Mouse (Mus musculus) forebrain, embryonic 10.5 days (tissue): ENCODE measurements around the gene Bcl2l11. TPM values are rescaled to one million over a fixed set of nuclear protein-coding genes. Genes with fewer than 3 reads are reported as not detected.
A peak's percentile ranks its signal among the peaks of the same experiment; 100 is the strongest.

Experiments
- DNase-seq: peaks from one replicate; pipeline ENCODE4 v3.0.0-alpha.2; 2017; ENCODE audit warnings: low spot score; ENCODE audit errors: extremely low spot score
- H3K27ac ChIP-seq: fragments of 300-500 bp; sonication (generic); 2 replicates; pipeline ENCODE4 v1.5.1; 2016; ENCODE audit warnings: mild to moderate bottlenecking
- H3K27me3 ChIP-seq: fragments of 300-500 bp; sonication (generic); 2 replicates; pipeline ENCODE4 v1.6.1; 2016; ENCODE audit warnings: mild to moderate bottlenecking; ENCODE audit not compliant: poor library complexity, severe bottlenecking
- H3K36me3 ChIP-seq: fragments of 300-500 bp; sonication (generic); replicated peaks from 2 replicates; pipeline ENCODE4 v1.6.1; 2016; ENCODE audit warnings: mild to moderate bottlenecking, moderate library complexity
- H3K4me1 ChIP-seq: fragments of 300-500 bp; sonication (generic); 2 replicates; pipeline ENCODE4 v1.6.1; 2016
- H3K4me3 ChIP-seq: fragments of 300-500 bp; sonication (generic); 2 replicates; pipeline ENCODE4 v1.5.1; 2016; ENCODE audit warnings: mild to moderate bottlenecking, moderate library complexity
- H3K9me3 ChIP-seq: fragments of 300-500 bp; sonication (generic); 2 replicates; pipeline ENCODE4 v1.6.1; 2016; ENCODE audit warnings: mild to moderate bottlenecking, moderate library complexity
- WGBS: fragments of 180-500 bp; shearing (Covaris S2); methylation state at CpG from one replicate; pipeline ENCODE4 v1.1.7; 2016; 5-methylcytosine and 5-hydroxymethylcytosine counted together
- polyA plus RNA-seq: library from polyadenylated mRNA; unstranded; fragments of >200 nt; fragmentation: Nextera tagmentation; extraction: Ambion mirVana; gene quantifications from 2 replicates; pipeline ENCODE4 v1.2.1, GENCODE M21; 2016

The Bcl2l11 gene
- polyA plus RNA-seq = 22.1 and 26.3 TPM in 2 replicates

- WGBS = under 1% methylated on average over 76 of the region's 76 CpGs
- DNase-seq = peak; percentile 95
- peaks cover 45% of the 10 kb centered on the region for H3K27me3 ChIP-seq
- H3K4me1 ChIP-seq = peaks cover 79% of the 10 kb centered on the region
- H3K9me3 ChIP-seq = no peaks in the 10 kb centered on the region
- peaks cover 19% of the 10 kb centered on the region for H3K36me3 ChIP-seq
- H3K27ac ChIP-seq = peak within 1 kb of the TSS; percentile 98
- H3K4me3 ChIP-seq = peak within 1 kb of the TSS; percentile 82
Measured at GRCm38 (mm10) chr2:128125635-128126470, at the start of gene Bcl2l11. Gene Bcl2l11, plus strand, starts transcription at chr2:128126038.

GRCm38 (mm10) chr2:128076936-128077335, 48.9 kb upstream of the Bcl2l11 start:
- no peak overlapping the region for H3K27ac ChIP-seq
- no peaks in the 10 kb centered on the region; the same call in 1 of the 2 replicates for H3K27me3 ChIP-seq
- peaks cover 20% of the 10 kb centered on the region for H3K4me1 ChIP-seq
- DNase-seq = no peak
- H3K9me3 ChIP-seq = no peaks in the 10 kb centered on the region
- H3K4me3 ChIP-seq = no peak overlapping the region
- H3K36me3 ChIP-seq = no peaks in the 10 kb centered on the region
- WGBS = 81% methylated on average over 4 of the region's 4 CpGs

GRCm38 (mm10) chr2:128078859-128079258, 47.0 kb upstream of the Bcl2l11 start:
- no peak for DNase-seq
- Histone ChIP-seq H3K27me3 (no peaks in the 10 kb centered on the region; the same call in 1 of the 2 replicates), H3K27ac (no peak overlapping the region), H3K9me3 (no peaks in the 10 kb centered on the region), H3K4me3 (no peak overlapping the region), H3K36me3 (no peaks in the 10 kb centered on the region), H3K4me1 (peaks cover 21% of the 10 kb centered on the region)
- 43% methylated on average over 5 of the region's 5 CpGs for WGBS

- 67% methylated on average over 6 of the region's 6 CpGs for WGBS
- H3K27ac ChIP-seq = no peak overlapping the region
- no peak overlapping the region for H3K4me3 ChIP-seq
- H3K9me3 ChIP-seq = no peaks in the 10 kb centered on the region
- no peaks in the 10 kb centered on the region for H3K36me3 ChIP-seq
- H3K27me3 ChIP-seq = no peaks in the 10 kb centered on the region; the same call in 1 of the 2 replicates
- no peak for DNase-seq
- peaks cover 23% of the 10 kb centered on the region for H3K4me1 ChIP-seq
Measured at GRCm38 (mm10) chr2:128079316-128079715, 46.5 kb upstream of the Bcl2l11 start.

GRCm38 (mm10) chr2:128083844-128084243, 42.0 kb upstream of the Bcl2l11 start:
- DNase-seq = no peak
- no peak overlapping the region for H3K4me3 ChIP-seq
- H3K9me3 ChIP-seq = no peaks in the 10 kb centered on the region
- no peak overlapping the region for H3K27ac ChIP-seq
- H3K27me3 ChIP-seq = no peaks in the 10 kb centered on the region
- peaks cover 15% of the 10 kb centered on the region for H3K4me1 ChIP-seq
- 61% methylated on average over 3 of the region's 3 CpGs for WGBS
- no peaks in the 10 kb centered on the region for H3K36me3 ChIP-seq

- Histone ChIP-seq H3K27ac (no peak overlapping the region), H3K9me3 (no peaks in the 10 kb centered on the region), H3K4me3 (no peak overlapping the region), H3K27me3 (no peaks in the 10 kb centered on the region), H3K36me3 (no peaks in the 10 kb centered on the region), H3K4me1 (peaks cover 8% of the 10 kb centered on the region)
- no peak for DNase-seq
- 84% methylated on average over 5 of the region's 5 CpGs for WGBS
Measured at GRCm38 (mm10) chr2:128084607-128085006, 41.2 kb upstream of the Bcl2l11 start.

GRCm38 (mm10) chr2:128085481-128085880, 40.4 kb upstream of the Bcl2l11 start:
- no peaks in the 10 kb centered on the region for H3K9me3 ChIP-seq
- no peak overlapping the region for H3K4me3 ChIP-seq
- no peak for DNase-seq
- no peak overlapping the region for H3K27ac ChIP-seq
- H3K36me3 ChIP-seq = no peaks in the 10 kb centered on the region
- WGBS = 100% methylated on average over 1 of the region's 1 CpGs
- no peaks in the 10 kb centered on the region for H3K27me3 ChIP-seq
- H3K4me1 ChIP-seq = peaks cover 3% of the 10 kb centered on the region; the same call in 1 of the 2 replicates

- H3K36me3 ChIP-seq = no peaks in the 10 kb centered on the region
- no peaks in the 10 kb centered on the region for H3K9me3 ChIP-seq
- 84% methylated on average over 14 of the region's 14 CpGs for WGBS
- H3K27ac ChIP-seq = no peak overlapping the region
- no peaks in the 10 kb centered on the region for H3K27me3 ChIP-seq
- H3K4me1 ChIP-seq = peaks cover 10% of the 10 kb centered on the region
- DNase-seq = no peak
- H3K4me3 ChIP-seq = no peak overlapping the region
Measured at GRCm38 (mm10) chr2:128086301-128086886, 39.4 kb upstream of the Bcl2l11 start.

- no peak for DNase-seq
- Histone ChIP-seq H3K27me3 (no peaks in the 10 kb centered on the region), H3K36me3 (no peaks in the 10 kb centered on the region), H3K4me1 (peaks cover 17% of the 10 kb centered on the region), H3K9me3 (no peaks in the 10 kb centered on the region), H3K4me3 (no peak overlapping the region), H3K27ac (no peak overlapping the region)
- 92% methylated on average over 7 of the region's 7 CpGs for WGBS
Measured at GRCm38 (mm10) chr2:128086996-128087526, 38.8 kb upstream of the Bcl2l11 start.

- no peak for DNase-seq
- H3K9me3 ChIP-seq = no peaks in the 10 kb centered on the region
- no peak overlapping the region for H3K4me3 ChIP-seq
- H3K27me3 ChIP-seq = no peaks in the 10 kb centered on the region
- 87% methylated on average over 8 of the region's 8 CpGs for WGBS
- H3K36me3 ChIP-seq = no peaks in the 10 kb centered on the region
- peaks cover 26% of the 10 kb centered on the region for H3K4me1 ChIP-seq
- no peak overlapping the region for H3K27ac ChIP-seq
Measured at GRCm38 (mm10) chr2:128087798-128088545, 37.9 kb upstream of the Bcl2l11 start.

GRCm38 (mm10) chr2:128090283-128090885, 35.5 kb upstream of the Bcl2l11 start:
- WGBS = 85% methylated on average over 6 of the region's 6 CpGs
- Histone ChIP-seq H3K27me3 (no peaks in the 10 kb centered on the region), H3K4me1 (peaks cover 39% of the 10 kb centered on the region), H3K27ac (peak overlapping the region; percentile 78; the same call in 1 of the 2 replicates), H3K36me3 (no peaks in the 10 kb centered on the region), H3K4me3 (no peak overlapping the region), H3K9me3 (no peaks in the 10 kb centered on the region)
- no peak for DNase-seq
